Mouse (Mus musculus) stomach, adult 2 months (tissue): ENCODE measurements around the gene Rpf2. TPM values are rescaled to one million over a fixed set of nuclear protein-coding genes. Genes with fewer than 3 reads are reported as not detected.

Experiments used
- polyA plus RNA-seq: library from polyadenylated mRNA; depleted of rRNA; stranded (reverse); fragments of >200 nt; gene quantifications from 2 replicates; pipeline ENCODE4 v1.2.3, GENCODE M21; 2012; rRNA removed

Rpf2 gene
- polyA plus RNA-seq: 0.16 and 0.17 TPM in 2 replicates

DNA sequence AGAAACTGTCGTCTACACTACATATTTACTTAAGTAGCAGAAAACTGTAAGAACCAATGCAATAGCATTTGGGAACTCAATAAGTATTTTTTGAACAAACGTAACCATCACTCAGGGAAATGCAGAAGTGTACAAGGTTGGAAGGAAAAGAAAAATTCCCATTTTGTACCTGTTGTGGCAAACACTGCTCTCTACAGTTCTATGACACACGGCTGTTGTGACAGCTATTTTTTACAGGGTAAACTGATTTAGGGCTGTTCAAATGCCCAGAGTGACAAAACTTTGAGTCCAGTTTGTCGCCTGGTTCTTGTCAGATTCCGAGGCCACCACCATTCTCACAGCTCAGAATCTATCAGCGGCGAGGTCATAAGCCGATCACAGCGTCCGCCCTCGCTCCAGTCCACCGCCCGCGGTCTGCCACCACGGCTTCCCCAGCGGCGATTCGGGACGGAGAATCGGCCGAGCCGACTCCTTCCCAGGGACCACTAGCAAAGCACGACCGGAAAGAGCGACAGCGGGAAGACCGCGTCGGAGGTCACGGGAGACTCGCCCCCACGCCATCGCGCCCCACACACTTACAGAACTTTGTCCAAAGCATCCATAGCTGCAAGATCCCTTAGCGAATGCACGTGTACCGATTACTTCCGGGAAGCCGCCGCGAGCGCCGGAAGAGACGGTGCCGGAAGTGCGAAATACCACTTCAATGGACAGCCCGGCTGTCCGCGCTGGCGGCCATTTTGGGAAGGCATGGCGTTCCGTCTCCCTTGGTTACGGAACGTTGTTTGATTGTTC, at the start of gene Rpf2:
Rpf2 (minus strand) TSS at position 663 of the 792 bp plus-strand sequence.

GRCm38 (mm10) chr10:40257414-40258255, 10.8 kb upstream of the Rpf2 start, which contains the start of gene Gtf3c6:
Gene Gtf3c6, minus strand, starts transcription at chr10:40258108.

Other genes with a start within 250 kb of the Rpf2 start
- gene Mfsd4b1, start 221.8 kb downstream of the Rpf2 start, polyA plus RNA-seq: 0.11 and 0.16 TPM in 2 replicates
- 2.3 and 3.2 TPM in 2 replicates for gene Slc16a10, start 104.8 kb downstream of the Rpf2 start, polyA plus RNA-seq
- 1.2 and 1.3 TPM in 2 replicates for gene Gtf3c6, start 11.1 kb upstream of the Rpf2 start, polyA plus RNA-seq
- 1.4 and 1.7 TPM in 2 replicates for gene Amd1, start 55.1 kb upstream of the Rpf2 start, polyA plus RNA-seq
- 2.5 and 3.5 TPM in 2 replicates for gene Cdk19, start 92.5 kb upstream of the Rpf2 start, polyA plus RNA-seq